Mouse (Mus musculus) MEL (cell line): Measurements from ENCODE around the gene Adgrg5.

ENCODE experiments used
- CTCF ChIP-seq, 3 experiments: IDR thresholded peaks in 2 of 3; conservative IDR thresholded peaks in 1 of 3; 2 replicates each; pipeline ENCODE4 v1.5.1; 2011 to 2012; ENCODE audit warnings: low read length in 3 of 3, low read depth in 2 of 3, mild to moderate bottlenecking in 2 of 3, improper control_type of control experiment in 1 of 3, inconsistent platforms in 1 of 3, mixed read lengths in 1 of 3, moderate library complexity in 1 of 3; ENCODE audit not compliant: control insufficient read depth in 1 of 3, insufficient read depth in 1 of 3, poor library complexity in 1 of 3, severe bottlenecking in 1 of 3
- GABPA ChIP-seq: IDR thresholded peaks from 2 replicates; pipeline ENCODE4 v1.6.1; 2012; ENCODE audit warnings: low read depth, mild to moderate bottlenecking, inconsistent platforms, low read length, improper control_type of control experiment, moderate library complexity
- MYC ChIP-seq: IDR thresholded peaks from 2 replicates; pipeline ENCODE4 v1.6.1; 2011; ENCODE audit warnings: low read depth, mild to moderate bottlenecking, low read length, improper control_type of control experiment, moderate library complexity
- POLR2A ChIP-seq, 2 experiments: IDR thresholded peaks; 2 replicates each; pipeline ENCODE4 v1.6.1; 2011 to 2012; ENCODE audit warnings: low read length in 2 of 2, mild to moderate bottlenecking in 2 of 2, control low read depth in 1 of 2, improper control_type of control experiment in 1 of 2, low read depth in 1 of 2, moderate library complexity in 1 of 2; ENCODE audit not compliant: control insufficient read depth in 1 of 2, insufficient read depth in 1 of 2, poor library complexity in 1 of 2

GRCm38 (mm10) chr8:94987553-94987952, 64.1 kb downstream of the Adgrg5 start:
- TF ChIP-seq CTCF (IDR thresholded peaks at IDR 0.05 in 2 of 3, conservative IDR thresholded peaks at IDR 0.05 in 1 of 3; ENCODE audit: control insufficient read depth in 1 of 3, insufficient read depth in 1 of 3, low read depth in 2 of 3, low read length in 3 of 3, poor library complexity in 1 of 3, severe bottlenecking in 1 of 3) = no peak
- no peak for TF ChIP-seq POLR2A (IDR thresholded peaks at IDR 0.05; ENCODE audit: control insufficient read depth in 1 of 2, insufficient read depth in 1 of 2, low read depth in 1 of 2, low read length in 2 of 2, poor library complexity in 1 of 2)
- no peak for TF ChIP-seq GABPA
- TF ChIP-seq MYC = no peak
